Mouse (Mus musculus) liver, postnatal 0 days (tissue): ENCODE results near the gene Cyp26b1.

ENCODE experiments used
- CTCF ChIP-seq: sonication (generic); IDR thresholded peaks from 2 replicates; pipeline ENCODE4 v1.5.1; 2016; ENCODE audit warnings: antibody characterized with exemption, low read depth
- EP300 ChIP-seq: IDR thresholded peaks from 2 replicates; pipeline ENCODE4 v1.6.1; 2016; ENCODE audit warnings: antibody characterized with exemption, low read depth, mild to moderate bottlenecking

DNA sequence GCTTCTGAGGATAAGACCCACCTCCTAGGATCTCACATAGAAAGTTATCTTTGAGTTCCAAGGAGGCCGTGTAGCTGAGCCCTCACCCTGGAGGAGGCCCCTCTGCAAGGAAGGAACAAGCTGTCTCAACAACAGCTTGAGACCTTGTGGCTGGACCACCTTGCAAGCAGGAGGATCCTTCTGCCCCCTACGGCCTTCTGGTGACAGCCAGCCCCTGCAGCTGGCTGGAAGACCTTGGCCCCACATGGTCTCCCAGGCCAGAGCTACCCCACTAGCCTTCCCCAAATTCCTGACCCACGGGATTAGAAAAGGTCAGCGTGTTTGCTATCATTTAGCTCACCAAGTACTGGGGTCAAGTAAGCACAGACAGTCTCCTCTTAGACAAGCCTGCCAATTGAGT is 30.8 kb downstream of the Cyp26b1 start:
- TF ChIP-seq CTCF (no peak), EP300 (no peak)
